Comparison of ENCODE assay signal across 25 mouse cellular contexts in genomic region chr15:97161530-97161929, GRCm38 (mm10).
DNase-seq lines count a peak whose midpoint lies in the region; ATAC-seq and TF ChIP-seq lines count a peak whose summit lies in the region.
"Had no signal": no experiment of that assay in that cellular context is flagged by ENCODE, and none has a peak within 500 bp of the region (broad histone marks: within the 10 kb centered on the region; RNA-seq: fewer than 3 reads in every experiment).

No protein-coding gene starts in this region.

- TF ChIP-seq CTCF in gastrocnemius, adult 2 months (IDR thresholded peaks at IDR 0.05) = no peak

- WGBS in midbrain, embryonic 11.5 days = 84% methylated on average over 5 of the region's 5 CpGs
- 91% methylated on average over 5 of the region's 5 CpGs for WGBS in midbrain, embryonic 13.5 days
- 86% methylated on average over 5 of the region's 5 CpGs for WGBS in hindbrain, embryonic 11.5 days

- no peaks in the 10 kb centered on the region for H3K9me3 ChIP-seq in midbrain, embryonic 11.5 days (ENCODE audit: control insufficient read depth, low read length)
- H3K9me3 ChIP-seq in midbrain, embryonic 13.5 days = no peaks in the 10 kb centered on the region
- H3K9me3 ChIP-seq in hindbrain, embryonic 11.5 days (ENCODE audit: control insufficient read depth, low read length) = no peaks in the 10 kb centered on the region
- H3K9me3 ChIP-seq: embryonic facial prominence, embryonic 10.5 days; embryonic facial prominence, embryonic 12.5 days; forebrain, embryonic 10.5 days; forebrain, embryonic 12.5 days had no signal

- intact Hi-C loops in gastrocnemius, adult 2 months (cut with DNase I) = no loop called here
- intact Hi-C loops in gastrocnemius, postnatal 14 days (cut with DNase I; ENCODE audit: low total_unique reads) = no loop called here

- no peaks in the 10 kb centered on the region for H3K27me3 ChIP-seq in midbrain, embryonic 11.5 days (ENCODE audit: control insufficient read depth, insufficient read depth, low read length)
- H3K27me3 ChIP-seq in midbrain, embryonic 13.5 days = no peaks in the 10 kb centered on the region
- no peaks in the 10 kb centered on the region for H3K27me3 ChIP-seq in hindbrain, embryonic 11.5 days (ENCODE audit: control insufficient read depth, insufficient read depth, low read length)
- H3K27me3 ChIP-seq: CH12.LX; embryonic facial prominence, embryonic 12.5 days; forebrain, embryonic 12.5 days; Patski had no signal

- H3K27ac ChIP-seq in gastrocnemius, adult 2 months = peak overlapping the region; percentile 67
- no peak overlapping the region for H3K27ac ChIP-seq in midbrain, embryonic 11.5 days (ENCODE audit: low read depth, low read length)
- H3K27ac ChIP-seq in midbrain, embryonic 13.5 days = no peak overlapping the region
- no peak overlapping the region for H3K27ac ChIP-seq in hindbrain, embryonic 11.5 days (ENCODE audit: low read depth, low read length)
- H3K27ac ChIP-seq: embryonic facial prominence, embryonic 10.5 days; embryonic facial prominence, embryonic 12.5 days; forebrain, embryonic 10.5 days; forebrain, embryonic 12.5 days had no signal

- no peak overlapping the region for H3K4me3 ChIP-seq in gastrocnemius, adult 2 months
- no peak overlapping the region for H3K4me3 ChIP-seq in midbrain, embryonic 11.5 days (ENCODE audit: low read depth, low read length)
- H3K4me3 ChIP-seq in midbrain, embryonic 13.5 days (replicated peaks) = no peak overlapping the region
- no peak overlapping the region for H3K4me3 ChIP-seq in hindbrain, embryonic 11.5 days (ENCODE audit: low read depth, low read length)
- H3K4me3 ChIP-seq: embryonic facial prominence, embryonic 10.5 days; embryonic facial prominence, embryonic 12.5 days; forebrain, embryonic 10.5 days; forebrain, embryonic 12.5 days had no signal

- H3K9ac ChIP-seq in midbrain, embryonic 11.5 days (ENCODE audit: low read length) = no peak overlapping the region
- H3K9ac ChIP-seq in midbrain, embryonic 13.5 days (replicated peaks) = no peak overlapping the region
- H3K9ac ChIP-seq in hindbrain, embryonic 11.5 days (ENCODE audit: low read depth, low read length) = no peak overlapping the region
- H3K9ac ChIP-seq: embryonic facial prominence, embryonic 12.5 days; forebrain, embryonic 12.5 days had no signal

- H3K36me3 ChIP-seq in midbrain, embryonic 11.5 days (ENCODE audit: control insufficient read depth, insufficient read depth, low read length) = no peaks in the 10 kb centered on the region
- no peaks in the 10 kb centered on the region for H3K36me3 ChIP-seq in midbrain, embryonic 13.5 days
- H3K36me3 ChIP-seq in hindbrain, embryonic 11.5 days (ENCODE audit: control insufficient read depth, insufficient read depth, low read length) = no peaks in the 10 kb centered on the region
- H3K36me3 ChIP-seq: embryonic facial prominence, embryonic 10.5 days; embryonic facial prominence, embryonic 12.5 days; forebrain, embryonic 10.5 days; forebrain, embryonic 12.5 days; G1E had no signal

- no peak for DNase-seq in gastrocnemius, adult 2 months
- DNase-seq in gastrocnemius, postnatal 14 days = no peak
- peak; percentile 75 for DNase-seq in midbrain, embryonic 11.5 days (ENCODE audit: low spot score, missing footprints)
- DNase-seq in hindbrain, embryonic 11.5 days (ENCODE audit: low spot score) = no peak
- DNase-seq: adrenal gland, adult 8-10 months; adrenal gland, postnatal 14 days; adrenal gland, postnatal 36 days; B cell, adult 2 months; cerebellum, adult 11-12 months; cerebellum, adult 2 months; cerebellum, adult 9-10 months; cerebellum, postnatal 10 days; cerebellum, postnatal 25 days had no signal

- ATAC-seq in midbrain, embryonic 11.5 days (ENCODE audit: low FRiP score) = no peak
- no peak for ATAC-seq in midbrain, embryonic 13.5 days
- no peak for ATAC-seq in hindbrain, embryonic 11.5 days (ENCODE audit: low FRiP score)
- ATAC-seq: activated CD4-positive, CD25-positive, alpha-beta regulatory T cell, adult 4 months; CD4-positive, CD25-positive, alpha-beta regulatory T cell, adult 4 months; forebrain, embryonic 14.5 days; forebrain, embryonic 16.5 days; Patski had no signal

- H3K4me2 ChIP-seq in midbrain, embryonic 11.5 days = no peak overlapping the region
- no peak overlapping the region for H3K4me2 ChIP-seq in midbrain, embryonic 13.5 days (replicated peaks)
- no peak overlapping the region for H3K4me2 ChIP-seq in hindbrain, embryonic 11.5 days (replicated peaks; ENCODE audit: low read depth, low read length)
- H3K4me2 ChIP-seq: embryonic facial prominence, embryonic 12.5 days; forebrain, embryonic 12.5 days had no signal

- H3K4me1 ChIP-seq in midbrain, embryonic 11.5 days (ENCODE audit: control insufficient read depth, insufficient read depth, low read length) = no peaks in the 10 kb centered on the region
- H3K4me1 ChIP-seq in midbrain, embryonic 13.5 days (replicated peaks) = no peaks in the 10 kb centered on the region
- no peaks in the 10 kb centered on the region for H3K4me1 ChIP-seq in hindbrain, embryonic 11.5 days (replicated peaks; ENCODE audit: control insufficient read depth, insufficient read depth, low read length)
- H3K4me1 ChIP-seq: embryonic facial prominence, embryonic 10.5 days; embryonic facial prominence, embryonic 12.5 days; forebrain, embryonic 10.5 days; forebrain, embryonic 12.5 days had no signal
